12 mouse cellular contexts compared by ENCODE assay signal in the genomic region with DNA sequence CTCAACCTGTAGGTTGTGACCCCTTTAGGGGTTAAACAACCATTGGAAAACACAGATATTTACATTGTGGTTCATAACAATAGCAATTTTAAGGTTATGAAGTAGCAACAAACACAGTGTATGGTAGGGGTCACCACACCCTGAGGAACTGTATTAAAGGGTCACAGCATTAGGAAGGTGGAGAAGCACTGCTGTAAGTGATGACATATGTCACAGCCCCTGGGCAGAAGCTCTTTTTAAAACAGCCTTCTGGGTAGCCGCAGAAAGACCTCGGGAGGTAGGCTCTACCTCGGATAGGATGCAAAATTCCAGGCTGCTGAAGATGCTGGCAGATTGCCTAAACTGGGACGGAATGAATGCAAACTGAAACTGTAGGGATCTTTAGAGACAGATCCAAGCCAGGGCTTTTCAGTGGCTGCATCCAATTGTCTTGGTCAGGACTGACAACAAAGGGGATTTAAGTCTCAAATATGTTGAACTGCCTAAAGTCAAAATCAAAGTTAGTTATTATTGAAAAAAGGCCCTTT.
DNase-seq lines count a peak whose midpoint lies in the region; ATAC-seq and TF ChIP-seq lines count a peak whose summit lies in the region.
"Had no signal": no experiment of that assay in that cellular context is flagged by ENCODE, and none has a peak within 500 bp of the region (broad histone marks: within the 10 kb centered on the region; RNA-seq: fewer than 3 reads in every experiment).

No protein-coding gene starts in this region.

- no peak for TF ChIP-seq CTCF in hindbrain, postnatal 0 days (IDR thresholded peaks at IDR 0.05; ENCODE audit: low read depth)
- no peak for TF ChIP-seq CTCF in cerebellum, adult 2 months (IDR thresholded peaks at IDR 0.05; ENCODE audit: borderline replicate concordance, insufficient read depth, low read depth, low read length)

- H3K9ac ChIP-seq in hindbrain, postnatal 0 days (replicated peaks; ENCODE audit: low read length), result no peak overlapping the region
- no peak overlapping the region for H3K9ac ChIP-seq in hindbrain, embryonic 16.5 days (ENCODE audit: low read depth, low read length)
- H3K9ac ChIP-seq in midbrain, embryonic 13.5 days (replicated peaks), result no peak overlapping the region
- H3K9ac ChIP-seq: limb, embryonic 13.5 days had no signal

- 11% methylated on average over 4 of the region's 4 CpGs for WGBS in hindbrain, postnatal 0 days
- WGBS in hindbrain, embryonic 16.5 days, result 17% methylated on average over 4 of the region's 4 CpGs
- WGBS in midbrain, embryonic 13.5 days, result 29% methylated on average over 4 of the region's 4 CpGs
- 54% methylated on average over 4 of the region's 4 CpGs for WGBS in midbrain, embryonic 10.5 days
- WGBS in cerebellum, adult 2 months, result 2% methylated on average over 4 of the region's 4 CpGs

- peak; percentile 56 for DNase-seq in hindbrain, postnatal 0 days (ENCODE audit: low spot score)
- no peak for DNase-seq in midbrain, embryonic 10.5 days (ENCODE audit: low spot score)
- peak; percentile 50 to 75 for DNase-seq in cerebellum, adult 2 months
- peak; percentile 37 to 56 for DNase-seq in kidney, postnatal 36 days
- DNase-seq in urinary bladder, postnatal 25 days (ENCODE audit: low spot score), result no peak
- no peak for DNase-seq in right cerebral cortex, postnatal 36 days (ENCODE audit: low spot score in 2 of 2)
- DNase-seq: heart, adult 2 months; heart, postnatal 36 days had no signal

- TF ChIP-seq POLR2A in cerebellum, adult 2 months (IDR thresholded peaks at IDR 0.05; ENCODE audit: borderline replicate concordance, insufficient read depth, low read length), result no peak

- peaks cover 4% of the 10 kb centered on the region; the same call in 1 of the 2 replicates for H3K4me1 ChIP-seq in hindbrain, postnatal 0 days (ENCODE audit: insufficient read depth, low read length)
- no peaks in the 10 kb centered on the region; the same call in 1 of the 2 replicates for H3K4me1 ChIP-seq in hindbrain, embryonic 16.5 days (ENCODE audit: control insufficient read depth, insufficient read depth, low read depth, low read length)
- peaks cover 32% of the 10 kb centered on the region for H3K4me1 ChIP-seq in midbrain, embryonic 13.5 days (replicated peaks)
- peaks cover 7% of the 10 kb centered on the region for H3K4me1 ChIP-seq in midbrain, embryonic 10.5 days
- peaks cover 9% of the 10 kb centered on the region for H3K4me1 ChIP-seq in cerebellum, adult 2 months (ENCODE audit: control insufficient read depth, insufficient read depth, low read length)

- H3K9me3 ChIP-seq in hindbrain, postnatal 0 days (ENCODE audit: low read length), result no peaks in the 10 kb centered on the region
- H3K9me3 ChIP-seq in hindbrain, embryonic 16.5 days (ENCODE audit: control insufficient read depth, low read length), result no peaks in the 10 kb centered on the region
- H3K9me3 ChIP-seq in midbrain, embryonic 13.5 days, result no peaks in the 10 kb centered on the region
- H3K9me3 ChIP-seq in midbrain, embryonic 10.5 days (replicated peaks), result no peaks in the 10 kb centered on the region
- H3K9me3 ChIP-seq: limb, embryonic 13.5 days had no signal

- H3K36me3 ChIP-seq in hindbrain, postnatal 0 days (ENCODE audit: insufficient read depth, low read length), result no peaks in the 10 kb centered on the region
- H3K36me3 ChIP-seq in hindbrain, embryonic 16.5 days (ENCODE audit: control insufficient read depth, insufficient read depth, low read length), result no peaks in the 10 kb centered on the region
- H3K36me3 ChIP-seq in midbrain, embryonic 13.5 days, result peaks cover 4% of the 10 kb centered on the region; the same call in 1 of the 2 replicates
- H3K36me3 ChIP-seq in midbrain, embryonic 10.5 days, result peaks cover 5% of the 10 kb centered on the region; the same call in 1 of the 2 replicates

- no peak for ATAC-seq in hindbrain, postnatal 0 days
- no peak for ATAC-seq in hindbrain, embryonic 16.5 days
- ATAC-seq in midbrain, embryonic 13.5 days, result 0 out of 2 replicates have a peak, but pooled peaks have one; percentile 40

- H3K4me2 ChIP-seq in hindbrain, postnatal 0 days (ENCODE audit: low read depth, low read length), result no peak overlapping the region
- H3K4me2 ChIP-seq in hindbrain, embryonic 16.5 days (ENCODE audit: low read length), result no peak overlapping the region
- H3K4me2 ChIP-seq in midbrain, embryonic 13.5 days (replicated peaks), result no peak overlapping the region
- H3K4me2 ChIP-seq: limb, embryonic 13.5 days had no signal

- no peak overlapping the region for H3K27ac ChIP-seq in hindbrain, postnatal 0 days
- H3K27ac ChIP-seq in hindbrain, embryonic 16.5 days (ENCODE audit: low read depth, low read length), result no peak overlapping the region
- H3K27ac ChIP-seq in midbrain, embryonic 13.5 days, result peak overlapping the region; percentile 30; the same call in 1 of the 2 replicates
- no peak overlapping the region for H3K27ac ChIP-seq in midbrain, embryonic 10.5 days (replicated peaks)
- H3K27ac ChIP-seq in cerebellum, adult 2 months (ENCODE audit: insufficient read depth, low read length), result no peak overlapping the region; the same call in 1 of the 2 replicates
- H3K27ac ChIP-seq: heart, adult 2 months; limb, embryonic 13.5 days; macrophage had no signal

- H3K4me3 ChIP-seq in hindbrain, postnatal 0 days (ENCODE audit: low read length), result no peak overlapping the region
- H3K4me3 ChIP-seq in hindbrain, embryonic 16.5 days (ENCODE audit: low read length), result no peak overlapping the region
- no peak overlapping the region for H3K4me3 ChIP-seq in midbrain, embryonic 13.5 days (replicated peaks)
- H3K4me3 ChIP-seq in midbrain, embryonic 10.5 days, result no peak overlapping the region
- H3K4me3 ChIP-seq in cerebellum, adult 2 months (replicated peaks; ENCODE audit: insufficient read depth, low read depth, low read length), result no peak overlapping the region
- H3K4me3 ChIP-seq: heart, adult 2 months; limb, embryonic 13.5 days had no signal

- no peaks in the 10 kb centered on the region for H3K27me3 ChIP-seq in hindbrain, postnatal 0 days (ENCODE audit: insufficient read depth, low read length)
- H3K27me3 ChIP-seq in hindbrain, embryonic 16.5 days (replicated peaks; ENCODE audit: control insufficient read depth, insufficient read depth, low read length), result no peaks in the 10 kb centered on the region
- H3K27me3 ChIP-seq in midbrain, embryonic 13.5 days, result no peaks in the 10 kb centered on the region
- no peaks in the 10 kb centered on the region for H3K27me3 ChIP-seq in midbrain, embryonic 10.5 days (ENCODE audit: low read depth, poor library complexity, severe bottlenecking)
- H3K27me3 ChIP-seq in cerebellum, adult 2 months (ENCODE audit: control insufficient read depth, insufficient read depth, low read length), result no peaks in the 10 kb centered on the region
- H3K27me3 ChIP-seq: limb, embryonic 13.5 days had no signal

Comparison
In these comparisons a context has a peak if more than half of its experiments do, and no peak if none do; other contexts are left out.
1. DNase-seq: peak in hindbrain, postnatal 0 days (single experiment), cerebellum, adult 2 months (2 of 2) and kidney, postnatal 36 days (2 of 2); none in midbrain, embryonic 10.5 days (single experiment), urinary bladder, postnatal 25 days (single experiment) and right cerebral cortex, postnatal 36 days (0 of 2).